Comparison of ENCODE assay signal across 12 mouse cellular contexts in the genomic region with DNA sequence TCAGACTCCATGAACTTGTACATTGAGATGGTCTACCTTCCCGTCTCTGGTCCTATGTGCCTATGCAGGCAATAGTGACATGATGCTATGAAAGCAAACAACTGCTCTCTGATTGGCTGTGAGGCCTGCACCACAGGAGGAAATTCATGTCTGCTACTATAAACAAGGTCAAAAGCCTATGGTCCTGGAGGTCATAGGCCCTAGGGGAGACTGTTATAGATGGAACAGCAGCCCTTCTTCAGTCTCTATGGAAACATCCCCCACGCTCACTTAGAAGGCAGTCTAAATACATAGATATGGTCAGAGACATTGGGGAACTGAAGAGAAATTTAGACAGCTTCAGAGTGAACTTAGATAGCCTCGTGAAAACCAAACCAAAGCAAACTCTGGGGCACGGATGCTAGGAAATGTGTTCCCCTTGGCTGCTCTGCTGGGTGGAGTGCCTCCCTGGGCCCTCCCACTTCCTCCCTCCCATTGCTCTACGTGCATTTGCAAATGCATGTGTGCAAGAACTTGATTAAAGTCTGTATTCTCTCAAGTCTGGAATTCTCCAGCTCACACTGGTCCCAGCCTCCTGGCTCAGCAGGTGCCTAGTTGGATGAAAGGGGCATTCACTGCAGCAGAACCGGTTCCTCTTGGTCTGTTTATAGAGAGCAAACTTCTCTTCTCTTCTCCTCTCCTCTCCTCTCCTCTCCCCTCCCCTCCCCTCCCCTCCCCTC. TPM values are rescaled to one million over a fixed set of nuclear protein-coding genes. Genes with fewer than 3 reads are reported as not detected.
DNase-seq lines count a peak whose midpoint lies in the region; ATAC-seq and TF ChIP-seq lines count a peak whose summit lies in the region.
"Had no signal": no experiment of that assay in that cellular context is flagged by ENCODE, and none has a peak within 500 bp of the region (broad histone marks: within the 10 kb centered on the region; RNA-seq: fewer than 3 reads in every experiment).

No protein-coding gene starts in this region.

- no peaks in the 10 kb centered on the region for H3K9me3 ChIP-seq in stomach, embryonic 15.5 days
- peaks cover 6% of the 10 kb centered on the region; the same call in 1 of the 2 replicates for H3K9me3 ChIP-seq in intestine, postnatal 0 days (ENCODE audit: control insufficient read depth)
- H3K9me3 ChIP-seq: heart, embryonic 15.5 days; neural tube, embryonic 15.5 days had no signal

- 38% methylated on average over 6 of the region's 6 CpGs for WGBS in stomach, embryonic 15.5 days
- WGBS in intestine, postnatal 0 days = 39% methylated on average over 6 of the region's 6 CpGs

- H3K4me2 ChIP-seq in stomach, embryonic 15.5 days = no peak overlapping the region
- H3K4me2 ChIP-seq in intestine, postnatal 0 days (replicated peaks; ENCODE audit: low read depth) = no peak overlapping the region
- H3K4me2 ChIP-seq: heart, embryonic 15.5 days; midbrain, embryonic 12.5 days; neural tube, embryonic 15.5 days had no signal

- no peaks in the 10 kb centered on the region for H3K27me3 ChIP-seq in stomach, embryonic 15.5 days (replicated peaks)
- no peaks in the 10 kb centered on the region for H3K27me3 ChIP-seq in intestine, postnatal 0 days (replicated peaks; ENCODE audit: control insufficient read depth, insufficient read depth, low read length)
- H3K27me3 ChIP-seq: heart, embryonic 15.5 days; midbrain, embryonic 12.5 days; neural tube, embryonic 15.5 days had no signal

- H3K4me1 ChIP-seq in stomach, embryonic 15.5 days = 0 out of 2 replicates have a peak, but pooled peaks cover 2% of the 10 kb centered on the region
- no peaks in the 10 kb centered on the region for H3K4me1 ChIP-seq in intestine, postnatal 0 days (replicated peaks; ENCODE audit: control insufficient read depth, insufficient read depth, low read length)
- H3K4me1 ChIP-seq: heart, embryonic 15.5 days; midbrain, embryonic 12.5 days; neural tube, embryonic 15.5 days had no signal

- no peaks in the 10 kb centered on the region for H3K36me3 ChIP-seq in stomach, embryonic 15.5 days
- H3K36me3 ChIP-seq in intestine, postnatal 0 days (ENCODE audit: control insufficient read depth, insufficient read depth) = no peaks in the 10 kb centered on the region
- H3K36me3 ChIP-seq: heart, embryonic 15.5 days; midbrain, embryonic 12.5 days; neural tube, embryonic 15.5 days had no signal

- peak; percentile 44 to 52 for DNase-seq in spleen, adult 18-20 months
- no peak for DNase-seq in spleen, adult 12 weeks (ENCODE audit: low spot score)
- DNase-seq in ZHBTc4 (ENCODE audit: low read depth, low spot score) = peak; percentile 98
- DNase-seq in kidney, postnatal 25 days = peak; percentile 53 to 77
- no peak for DNase-seq in left cerebral cortex, postnatal 36 days (ENCODE audit: low spot score in 2 of 2)
- DNase-seq: cerebellum, postnatal 25 days; gastrocnemius, postnatal 14 days had no signal

- no peak for TF ChIP-seq CTCF in intestine, postnatal 0 days (IDR thresholded peaks at IDR 0.05; ENCODE audit: low read depth)

- peak; percentile 68 for ATAC-seq in stomach, embryonic 15.5 days (ENCODE audit: insufficient read depth, low FRiP score, low read depth)
- no peak for ATAC-seq in intestine, postnatal 0 days

- intact Hi-C loops in left cerebral cortex, postnatal 36 days (cut with DNase I) = no loop called here

- no peak overlapping the region for H3K4me3 ChIP-seq in stomach, embryonic 15.5 days (replicated peaks)
- no peak overlapping the region for H3K4me3 ChIP-seq in intestine, postnatal 0 days (ENCODE audit: low read depth, low read length)
- H3K4me3 ChIP-seq: heart, embryonic 15.5 days; midbrain, embryonic 12.5 days; neural tube, embryonic 15.5 days had no signal

- no peak overlapping the region for H3K9ac ChIP-seq in stomach, embryonic 15.5 days
- no peak overlapping the region for H3K9ac ChIP-seq in intestine, postnatal 0 days (ENCODE audit: low read depth, low read length)
- H3K9ac ChIP-seq: heart, embryonic 15.5 days; midbrain, embryonic 12.5 days; neural tube, embryonic 15.5 days had no signal

- H3K27ac ChIP-seq in stomach, embryonic 15.5 days = peak overlapping the region; percentile 18; the same call in 1 of the 2 replicates
- no peak overlapping the region for H3K27ac ChIP-seq in intestine, postnatal 0 days (ENCODE audit: low read depth, low read length)
- H3K27ac ChIP-seq: heart, embryonic 15.5 days; midbrain, embryonic 12.5 days; neural tube, embryonic 15.5 days had no signal

RNA-seq across cellular contexts. Expression of gene Ckap4, which starts 20.6 kb away (rescaled TPM):
- 81.8 and 89.3 TPM in 2 replicates for polyA plus RNA-seq in stomach, embryonic 15.5 days (2015; fragmentation: Nextera tagmentation; extraction: Ambion mirVana)
- total RNA-seq in left cerebral cortex, postnatal 36 days (2021) = 10 to 100 TPM; 22.3 to 23.5 TPM
- polyA plus RNA-seq in intestine, postnatal 0 days (2015; fragmentation: Nextera tagmentation; extraction: Ambion mirVana) = 23.3 and 24.0 TPM in 2 replicates

RNA-seq across cellular contexts. Expression of gene Tcp11l2, which starts 22.0 kb away (rescaled TPM):
- polyA plus RNA-seq in stomach, embryonic 15.5 days (2015; fragmentation: Nextera tagmentation; extraction: Ambion mirVana) = 16.0 and 19.7 TPM in 2 replicates
- total RNA-seq in left cerebral cortex, postnatal 36 days (2021) = 10 to 100 TPM; 20.8 to 24.9 TPM
- polyA plus RNA-seq in intestine, postnatal 0 days (2015; fragmentation: Nextera tagmentation; extraction: Ambion mirVana) = 8.2 and 10.0 TPM in 2 replicates

Comparison
In these comparisons a context has a peak if more than half of its experiments do, and no peak if none do; other contexts are left out.
1. DNase-seq: peak in spleen, adult 18-20 months (2 of 2), ZHBTc4 (single experiment) and kidney, postnatal 25 days (2 of 2); none in spleen, adult 12 weeks (single experiment) and left cerebral cortex, postnatal 36 days (0 of 2).